Mouse (Mus musculus) effector memory CD4-positive, alpha-beta T cell, adult 7 months (primary cell): ENCODE data around the gene Fbxo21. TPM values are rescaled to one million over a fixed set of nuclear protein-coding genes. Genes with fewer than 3 reads are reported as not detected.

Experiments used
- polyA plus RNA-seq: library from polyadenylated mRNA; unstranded; fragments of 100-300 nt; shearing (Covaris generic); gene quantifications from one replicate; pipeline ENCODE4 v1.2.1, GENCODE M21; 2017

Gene Fbxo21
- 24.6 TPM for polyA plus RNA-seq

DNA sequence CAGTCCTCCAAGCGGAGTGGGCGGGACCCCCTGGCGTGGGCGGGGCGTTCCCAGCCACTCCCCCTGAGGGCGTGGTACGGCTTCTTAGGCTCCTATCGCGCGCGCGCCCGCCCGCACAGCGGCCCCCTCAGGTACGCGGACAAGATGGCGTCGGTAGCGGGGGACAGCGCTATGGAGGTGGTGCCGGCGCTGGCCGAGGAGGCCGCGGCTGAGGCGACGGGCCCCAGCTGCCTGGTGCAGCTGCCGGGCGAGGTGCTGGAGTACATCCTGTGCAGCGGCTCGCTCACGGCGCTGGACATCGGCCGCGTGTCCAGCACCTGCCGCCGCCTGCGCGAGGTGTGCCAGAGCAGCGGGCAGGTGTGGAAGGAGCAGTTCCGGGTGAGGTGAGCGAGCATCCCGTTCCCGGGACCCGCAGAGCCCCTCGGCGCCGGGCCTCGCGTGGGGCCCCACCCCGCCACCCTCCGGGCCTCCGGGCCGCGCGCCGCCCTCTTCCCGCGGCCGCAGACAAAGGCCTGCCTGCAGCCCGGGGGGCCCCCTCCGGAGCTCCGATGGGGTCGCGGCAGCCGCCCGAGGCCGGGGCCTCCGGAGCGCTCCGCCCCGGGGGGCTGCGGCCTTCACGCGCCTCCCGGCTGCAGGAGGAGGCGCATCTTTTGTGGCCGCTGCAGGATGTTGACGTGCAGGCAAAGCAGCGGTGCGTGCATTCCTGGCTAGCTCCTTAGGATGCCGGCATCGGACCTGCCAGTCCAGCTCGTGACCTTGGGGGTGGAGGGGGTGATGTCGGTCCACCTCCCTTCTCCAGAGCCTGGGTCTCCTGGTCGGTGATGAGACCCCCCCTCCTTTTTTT, at the start of gene Fbxo21:
Gene Fbxo21 (plus strand): TSS at position 74 of the 844 bp plus-strand sequence.

DNA sequence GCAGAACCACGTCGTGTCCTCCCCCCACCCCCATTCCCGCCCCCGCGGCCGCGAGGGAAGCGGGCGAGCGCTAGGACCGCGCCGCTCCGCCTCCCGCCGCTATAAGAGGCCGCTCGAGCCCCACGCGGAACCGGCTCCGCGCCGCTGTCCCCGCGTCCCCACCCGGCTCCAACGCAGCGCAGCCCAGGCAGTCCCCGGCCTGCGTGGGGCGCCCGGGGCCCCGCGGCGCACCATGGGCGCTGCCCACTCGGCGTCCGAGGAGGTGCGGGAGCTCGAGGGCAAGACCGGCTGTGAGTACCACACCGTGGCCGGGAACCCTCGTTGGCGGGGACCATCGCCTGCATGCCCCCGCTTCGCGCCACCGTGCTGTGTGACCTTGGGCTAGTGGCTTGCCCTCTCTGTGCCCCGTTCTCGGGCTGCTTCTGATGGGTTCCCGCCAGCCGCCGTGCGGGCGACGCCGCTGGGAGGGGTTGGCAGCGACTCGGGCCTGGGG, 51.2 kb downstream of the Fbxo21 start, which contains the start of gene Tesc:
Gene Tesc (plus strand): TSS at position 46 of the 493 bp plus-strand sequence.

Other genes with a start within 250 kb of the Fbxo21 start
- 0.05 TPM for gene Nos1, start 195.7 kb upstream of the Fbxo21 start, polyA plus RNA-seq
- 61.9 TPM for gene Tesc, start 51.0 kb downstream of the Fbxo21 start, polyA plus RNA-seq
- 18.7 TPM for gene Fbxw8, start 178.7 kb downstream of the Fbxo21 start, polyA plus RNA-seq
- gene Hrk, start 187.9 kb downstream of the Fbxo21 start, polyA plus RNA-seq: 0.16 TPM